Mouse (Mus musculus) testis, adult 10 weeks (tissue): Measurements from ENCODE around the gene Olfr114. TPM values are rescaled to one million over a fixed set of nuclear protein-coding genes. Genes with fewer than 3 reads are reported as not detected.

ENCODE experiments used
- polyA plus RNA-seq: library from polyadenylated mRNA; stranded (reverse); fragments of 350-450 nt; fragmentation: Illumina TruSeq; extraction: RNeasy Lipid Tissue Mini Kit (QIAGEN cat#74804); gene quantifications from one replicate; pipeline ENCODE4 v1.2.3, GENCODE M21; 2014; ENCODE audit warnings: low read depth, low replicate concordance

The Olfr114 gene
- not detected for polyA plus RNA-seq

GRCm38 (mm10) chr17:37592643-37593042, at the start of gene Olfr114:
Olfr114 (minus strand) TSS chr17:37592743.

DNA sequence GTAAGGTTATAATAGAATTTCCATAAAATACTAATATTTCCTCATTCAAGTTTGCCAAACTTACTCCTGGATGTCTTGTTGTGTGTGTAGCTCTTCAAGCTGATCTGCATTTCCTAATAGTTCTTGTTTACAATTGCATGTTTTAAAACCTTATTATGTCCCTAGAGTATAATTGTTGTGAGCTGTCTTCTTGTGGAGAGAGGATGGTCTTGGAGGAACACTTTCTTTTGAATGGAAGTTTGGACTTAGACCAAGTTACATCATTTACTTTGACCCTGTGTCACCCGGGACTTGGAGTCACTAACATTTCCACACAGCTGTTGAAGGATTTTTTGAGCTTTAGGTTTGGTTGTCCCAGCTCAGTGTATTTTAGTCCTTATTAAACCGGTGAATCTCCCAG, 34.5 kb upstream of the Olfr114 start, which contains the start of the genes Olfr115 and Olfr116:
Gene Olfr115, minus strand, starts transcription at position 101 of the 400 bp plus-strand sequence.
Gene Olfr116, minus strand, starts transcription at position 191 of the 400 bp plus-strand sequence.

DNA sequence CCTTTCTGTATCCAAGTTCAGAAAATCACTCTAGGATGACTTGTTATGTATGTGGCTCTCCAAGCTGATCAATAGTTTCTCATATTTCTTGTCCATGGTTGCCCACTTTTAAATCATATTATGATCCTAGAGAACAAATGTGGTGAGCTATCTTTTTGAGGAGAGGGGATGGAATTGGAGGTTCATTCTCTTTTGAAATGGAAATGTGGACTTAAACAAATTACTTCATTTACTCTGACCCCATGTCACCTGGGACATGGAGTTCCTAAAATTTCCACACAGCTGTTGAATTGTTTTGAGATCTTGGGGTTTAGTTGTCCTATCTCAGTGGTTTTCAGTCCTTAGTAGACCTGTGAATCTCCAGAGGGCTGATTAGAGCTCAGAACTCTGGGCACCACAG, 15.0 kb downstream of the Olfr114 start, which contains the start of gene Olfr113:
Gene Olfr113, minus strand, starts transcription at position 101 of the 400 bp plus-strand sequence.

DNA sequence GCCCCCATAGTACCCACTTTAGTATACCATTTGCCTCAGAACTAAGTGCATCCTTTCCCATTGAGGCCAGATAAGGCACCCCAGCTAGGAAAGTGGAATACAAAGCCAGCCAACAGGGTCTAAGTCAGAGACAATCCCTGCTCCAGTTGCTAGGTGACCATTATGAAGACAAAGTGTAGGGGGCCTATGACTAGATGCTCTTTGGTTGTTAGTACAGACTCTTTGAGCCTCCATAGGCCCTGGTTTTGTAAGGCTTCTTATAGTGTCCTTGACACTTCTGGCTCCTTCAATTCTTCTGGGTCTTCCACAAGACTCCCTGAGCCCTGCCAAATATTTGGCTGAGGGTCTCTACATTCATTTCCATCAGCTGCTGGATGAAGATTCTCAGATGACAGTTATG, 23.2 kb downstream of the Olfr114 start, which contains the start of gene Olfr112:
Gene Olfr112, minus strand, starts transcription at position 101 of the 400 bp plus-strand sequence.

Other genes with a start within 250 kb of the Olfr114 start
- gene Olfr104-ps, start 233.2 kb downstream of the Olfr114 start, polyA plus RNA-seq, result not detected
- not detected for gene Olfr105-ps, start 213.7 kb downstream of the Olfr114 start, polyA plus RNA-seq
- not detected for gene Olfr106-ps, start 202.3 kb downstream of the Olfr114 start, polyA plus RNA-seq
- not detected for gene Olfr107, start 193.5 kb downstream of the Olfr114 start, polyA plus RNA-seq
- not detected for gene Olfr108, start 147.3 kb downstream of the Olfr114 start, polyA plus RNA-seq
- gene Olfr109, start 133.8 kb downstream of the Olfr114 start, polyA plus RNA-seq, result not detected
- not detected for gene H2-M2, start 109.2 kb downstream of the Olfr114 start, polyA plus RNA-seq
- not detected for gene Olfr110, start 100.3 kb downstream of the Olfr114 start, polyA plus RNA-seq
- not detected for gene Olfr111, start 84.7 kb downstream of the Olfr114 start, polyA plus RNA-seq
- 40.7 TPM for gene Olfr112, start 23.3 kb downstream of the Olfr114 start, polyA plus RNA-seq
- gene Olfr113, start 15.1 kb downstream of the Olfr114 start, polyA plus RNA-seq, result not detected
- gene Olfr115, start 34.4 kb upstream of the Olfr114 start, polyA plus RNA-seq, result not detected
- gene Olfr116, start 34.5 kb upstream of the Olfr114 start, polyA plus RNA-seq, result not detected
- gene Olfr117, start 71.0 kb upstream of the Olfr114 start, polyA plus RNA-seq, result not detected
- gene Olfr118, start 74.2 kb upstream of the Olfr114 start, polyA plus RNA-seq, result not detected
- not detected for gene Olfr119, start 103.8 kb upstream of the Olfr114 start, polyA plus RNA-seq
- gene Olfr120, start 129.1 kb upstream of the Olfr114 start, polyA plus RNA-seq, result not detected
- not detected for gene Olfr121, start 156.1 kb upstream of the Olfr114 start, polyA plus RNA-seq
- gene Olfr122, start 175.9 kb upstream of the Olfr114 start, polyA plus RNA-seq, result not detected
- not detected for gene Olfr123, start 200.8 kb upstream of the Olfr114 start, polyA plus RNA-seq
- not detected for gene Olfr124, start 207.1 kb upstream of the Olfr114 start, polyA plus RNA-seq
- not detected for gene Olfr125, start 240.2 kb upstream of the Olfr114 start, polyA plus RNA-seq